Mouse (Mus musculus): ENCODE measurements around the gene Txndc11.

The Txndc11 gene

GRCm38 (mm10) chr16:11134348-11135344 is at the start of gene Txndc11:
TSS of gene Txndc11 (minus strand) at chr16:11134650.
- Histone ChIP-seq H3K9me3 (ENCODE audit: low read length) (no peaks in the 10 kb centered on the region), H3K27me3 (ENCODE audit: insufficient read depth, low read length) (no peaks in the 10 kb centered on the region)
- TF ChIP-seq POU5F1 (IDR thresholded peaks at IDR 0.05; ENCODE audit: borderline replicate concordance, low read length) = no peak
- TF ChIP-seq NANOG (IDR thresholded peaks at IDR 0.05; ENCODE audit: borderline replicate concordance, low read length) = no peak
- no peak for TF ChIP-seq CTCF (conservative IDR thresholded peaks at IDR 0.05; ENCODE audit: low read length)

GRCm38 (mm10) chr16:11177404-11177803 is 43.0 kb upstream of the Txndc11 start:
- TF ChIP-seq POU5F1 (IDR thresholded peaks at IDR 0.05; ENCODE audit: borderline replicate concordance, low read length) (no peak), NANOG (IDR thresholded peaks at IDR 0.05; ENCODE audit: borderline replicate concordance, low read length) (no peak), CTCF (conservative IDR thresholded peaks at IDR 0.05; ENCODE audit: low read length) (no peak)
- H3K4me1 ChIP-seq (replicated peaks; ENCODE audit: low read depth, low read length) = peaks cover 34% of the 10 kb centered on the region

More at GRCm38 (mm10) chr16:11134348-11135344, at the start of gene Txndc11:
- peak within 1 kb of the TSS; percentile 95 for H3K4me3 ChIP-seq (replicated peaks; ENCODE audit: low read length)
- H3K4me1 ChIP-seq (replicated peaks; ENCODE audit: low read depth, low read length) = peaks cover 20% of the 10 kb centered on the region
- peaks cover 39% of the 10 kb centered on the region for H3K36me3 ChIP-seq (ENCODE audit: insufficient read depth, low read length)

GRCm38 (mm10) chr16:11176884-11177244 is 42.4 kb upstream of the Txndc11 start:
- H3K36me3 ChIP-seq (ENCODE audit: insufficient read depth, low read length) = no peaks in the 10 kb centered on the region
- H3K4me3 ChIP-seq (replicated peaks; ENCODE audit: low read length) = peak overlapping the region; percentile 98
- H3K9me3 ChIP-seq (ENCODE audit: low read length) = peaks cover 5% of the 10 kb centered on the region
- H3K4me1 ChIP-seq (replicated peaks; ENCODE audit: low read depth, low read length) = peaks cover 38% of the 10 kb centered on the region
- H3K27me3 ChIP-seq (ENCODE audit: insufficient read depth, low read length) = peaks cover 24% of the 10 kb centered on the region
- TF ChIP-seq NANOG (IDR thresholded peaks at IDR 0.05; ENCODE audit: borderline replicate concordance, low read length) (no peak), POU5F1 (IDR thresholded peaks at IDR 0.05; ENCODE audit: borderline replicate concordance, low read length) (no peak), CTCF (conservative IDR thresholded peaks at IDR 0.05; ENCODE audit: low read length) (no peak)

More at GRCm38 (mm10) chr16:11177404-11177803, 43.0 kb upstream of the Txndc11 start:
- H3K4me3 ChIP-seq (replicated peaks; ENCODE audit: low read length) = no peak overlapping the region
- peaks cover 28% of the 10 kb centered on the region for H3K27me3 ChIP-seq (ENCODE audit: insufficient read depth, low read length)
- H3K9me3 ChIP-seq (ENCODE audit: low read length) = peaks cover 5% of the 10 kb centered on the region
- H3K36me3 ChIP-seq (ENCODE audit: insufficient read depth, low read length) = no peaks in the 10 kb centered on the region

GRCm38 (mm10) chr16:11176208-11176883 is 41.9 kb upstream of the Txndc11 start, which contains the start of gene Zc3h7a:
TSS of gene Zc3h7a (minus strand) at chr16:11176393.
- Histone ChIP-seq H3K27me3 (ENCODE audit: insufficient read depth, low read length) (peaks cover 20% of the 10 kb centered on the region), H3K9me3 (ENCODE audit: low read length) (peaks cover 5% of the 10 kb centered on the region), H3K4me1 (replicated peaks; ENCODE audit: low read depth, low read length) (peaks cover 43% of the 10 kb centered on the region), H3K4me3 (replicated peaks; ENCODE audit: low read length) (peak within 1 kb of the TSS; percentile 98), H3K36me3 (ENCODE audit: insufficient read depth, low read length) (no peaks in the 10 kb centered on the region)
- no peak for TF ChIP-seq NANOG (IDR thresholded peaks at IDR 0.05; ENCODE audit: borderline replicate concordance, low read length)
- no peak for TF ChIP-seq CTCF (conservative IDR thresholded peaks at IDR 0.05; ENCODE audit: low read length)

GRCm38 (mm10) chr16:11175489-11176207 is 41.2 kb upstream of the Txndc11 start:
- Histone ChIP-seq H3K27me3 (ENCODE audit: insufficient read depth, low read length) (peaks cover 20% of the 10 kb centered on the region), H3K9me3 (ENCODE audit: low read length) (peaks cover 5% of the 10 kb centered on the region), H3K4me1 (replicated peaks; ENCODE audit: low read depth, low read length) (peaks cover 50% of the 10 kb centered on the region), H3K4me3 (replicated peaks; ENCODE audit: low read length) (peak overlapping the region; percentile 98), H3K36me3 (ENCODE audit: insufficient read depth, low read length) (no peaks in the 10 kb centered on the region)
- TF ChIP-seq NANOG (IDR thresholded peaks at IDR 0.05; ENCODE audit: borderline replicate concordance, low read length) (no peak), CTCF (conservative IDR thresholded peaks at IDR 0.05; ENCODE audit: low read length) (no peak), POU5F1 (IDR thresholded peaks at IDR 0.05; ENCODE audit: borderline replicate concordance, low read length) (no peak)

GRCm38 (mm10) chr16:11175100-11175488 is 40.6 kb upstream of the Txndc11 start:
- Histone ChIP-seq H3K4me3 (replicated peaks; ENCODE audit: low read length) (peak overlapping the region; percentile 98), H3K36me3 (ENCODE audit: insufficient read depth, low read length) (no peaks in the 10 kb centered on the region), H3K4me1 (replicated peaks; ENCODE audit: low read depth, low read length) (peaks cover 52% of the 10 kb centered on the region), H3K9me3 (ENCODE audit: low read length) (peaks cover 5% of the 10 kb centered on the region), H3K27me3 (ENCODE audit: insufficient read depth, low read length) (peaks cover 20% of the 10 kb centered on the region)
- TF ChIP-seq POU5F1 (IDR thresholded peaks at IDR 0.05; ENCODE audit: borderline replicate concordance, low read length) = no peak
- TF ChIP-seq NANOG (IDR thresholded peaks at IDR 0.05; ENCODE audit: borderline replicate concordance, low read length) = no peak
- TF ChIP-seq CTCF (conservative IDR thresholded peaks at IDR 0.05; ENCODE audit: low read length) = no peak

- no peaks in the 10 kb centered on the region for H3K36me3 ChIP-seq (ENCODE audit: insufficient read depth, low read length)
- TF ChIP-seq NANOG (IDR thresholded peaks at IDR 0.05; ENCODE audit: borderline replicate concordance, low read length) (no peak), POU5F1 (IDR thresholded peaks at IDR 0.05; ENCODE audit: borderline replicate concordance, low read length) (no peak), CTCF (conservative IDR thresholded peaks at IDR 0.05; ENCODE audit: low read length) (peak; percentile 47)
- peaks cover 20% of the 10 kb centered on the region for H3K27me3 ChIP-seq (ENCODE audit: insufficient read depth, low read length)
- H3K9me3 ChIP-seq (ENCODE audit: low read length) = peaks cover 5% of the 10 kb centered on the region
- peaks cover 52% of the 10 kb centered on the region for H3K4me1 ChIP-seq (replicated peaks; ENCODE audit: low read depth, low read length)
- H3K4me3 ChIP-seq (replicated peaks; ENCODE audit: low read length) = peak overlapping the region; percentile 98
Observed at GRCm38 (mm10) chr16:11174671-11175081, 40.2 kb upstream of the Txndc11 start.
